Mouse (Mus musculus): ENCODE results near the gene Ftsj3.

DNA sequence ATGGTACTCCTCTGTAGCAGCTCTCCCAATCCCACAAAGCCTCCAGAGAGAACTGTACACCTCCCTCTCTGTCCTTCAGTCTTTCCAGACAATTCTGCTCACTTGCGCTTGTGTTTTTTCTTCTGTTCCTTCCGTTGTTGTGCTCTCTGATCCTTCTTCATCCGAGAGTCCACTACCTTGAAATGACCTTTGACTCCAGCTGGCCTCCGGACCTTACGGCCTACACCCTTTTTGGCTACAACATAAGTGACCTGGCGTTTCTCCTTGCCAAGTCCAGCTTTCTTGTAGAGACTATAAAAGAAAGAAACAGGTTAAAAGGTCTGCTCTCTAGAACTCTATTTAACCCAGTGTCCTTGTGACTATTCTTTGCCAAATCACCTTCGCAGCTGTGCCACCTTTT lies 6.6 kb downstream of the Ftsj3 start:
- TF ChIP-seq CTCF (IDR thresholded peaks at IDR 0.05; ENCODE audit: low read depth): no peak
- no peak for TF ChIP-seq EP300 (IDR thresholded peaks at IDR 0.05; ENCODE audit: low read depth)

All from heart, postnatal 0 days (tissue).